Mouse (Mus musculus) kidney, embryonic 14.5 days (tissue): ENCODE measurements around the gene Tcf7. TPM values are rescaled to one million over a fixed set of nuclear protein-coding genes. Genes with fewer than 3 reads are reported as not detected.
A peak's percentile ranks its signal among the peaks of the same experiment; 100 is the strongest.

Experiments used
- ATAC-seq: fragments of 200-750 bp; cut with Nextera tagmentation; 2 replicates; pipeline ENCODE4 v1.8.0; 2017; ENCODE audit warnings: moderate number of reproducible peaks, mild to moderate bottlenecking, moderate TSS enrichment, moderate library complexity; ENCODE audit not compliant: low FRiP score, low TSS enrichment
- H3K27ac ChIP-seq: fragments of 300-500 bp; sonication (generic); 2 replicates; pipeline ENCODE4 v1.5.1; 2014; ENCODE audit warnings: low read depth, mild to moderate bottlenecking, low read length, moderate library complexity, mixed read lengths
- H3K27me3 ChIP-seq: fragments of 300-500 bp; sonication (generic); 2 replicates; pipeline ENCODE4 v1.6.1; 2014; ENCODE audit warnings: mild to moderate bottlenecking, low read length; ENCODE audit not compliant: control insufficient read depth, insufficient read depth
- H3K36me3 ChIP-seq: fragments of 300-500 bp; sonication (generic); 2 replicates; pipeline ENCODE4 v1.6.1; 2014; ENCODE audit warnings: low read length, mixed read lengths; ENCODE audit not compliant: control insufficient read depth, insufficient read depth
- H3K4me1 ChIP-seq: fragments of 300-500 bp; sonication (generic); 2 replicates; pipeline ENCODE4 v1.6.1; 2014; ENCODE audit warnings: low read length, mixed read lengths; ENCODE audit not compliant: control insufficient read depth, insufficient read depth
- H3K4me2 ChIP-seq: fragments of 300-500 bp; sonication (generic); replicated peaks from 2 replicates; pipeline ENCODE4 v1.6.1; 2014; ENCODE audit warnings: low read depth, mild to moderate bottlenecking, low read length
- H3K4me3 ChIP-seq: fragments of 300-500 bp; sonication (generic); 2 replicates; pipeline ENCODE4 v1.5.1; 2014; ENCODE audit warnings: mild to moderate bottlenecking, low read length
- H3K9ac ChIP-seq: fragments of 300-500 bp; sonication (generic); 2 replicates; pipeline ENCODE4 v1.6.1; 2014; ENCODE audit warnings: low read depth, mild to moderate bottlenecking, low read length, moderate library complexity
- H3K9me3 ChIP-seq: fragments of 300-500 bp; sonication (generic); 2 replicates; pipeline ENCODE4 v1.6.1; 2016; ENCODE audit warnings: low read length; ENCODE audit not compliant: control insufficient read depth
- WGBS: fragments of 180-500 bp; shearing (Covaris S2); extraction: QIAGEN DNeasy Blood & Tissue Kit; methylation state at CpG from one replicate; pipeline ENCODE4 v1.1.7; 2014; 5-methylcytosine and 5-hydroxymethylcytosine counted together
- polyA plus RNA-seq: library from polyadenylated mRNA; unstranded; fragments of >200 nt; fragmentation: Nextera tagmentation; extraction: Ambion mirVana; gene quantifications from 2 replicates; pipeline ENCODE4 v1.2.1, GENCODE M21; 2014

The Tcf7 gene
- 18.1 and 27.5 TPM in 2 replicates for polyA plus RNA-seq

- WGBS = under 1% methylated on average over 65 of the region's 97 CpGs
- H3K9ac ChIP-seq = peak within 1 kb of the TSS; percentile 70
- H3K27me3 ChIP-seq = no peaks in the 10 kb centered on the region
- ATAC-seq = peak; percentile 70
- peak within 1 kb of the TSS; percentile 65 for H3K4me3 ChIP-seq
- H3K4me1 ChIP-seq = peaks cover 28% of the 10 kb centered on the region
- peak within 1 kb of the TSS; percentile 38; the same call in 1 of the 2 replicates for H3K27ac ChIP-seq
- no peaks in the 10 kb centered on the region for H3K9me3 ChIP-seq
- 0 out of 2 replicates have a peak, but pooled peaks cover 2% of the 10 kb centered on the region for H3K36me3 ChIP-seq
- peak within 1 kb of the TSS; percentile 95 for H3K4me2 ChIP-seq
Observed at GRCm38 (mm10) chr11:52282774-52283595, at the start of gene Tcf7. Gene Tcf7, minus strand, starts transcription at chr11:52283014.

DNA sequence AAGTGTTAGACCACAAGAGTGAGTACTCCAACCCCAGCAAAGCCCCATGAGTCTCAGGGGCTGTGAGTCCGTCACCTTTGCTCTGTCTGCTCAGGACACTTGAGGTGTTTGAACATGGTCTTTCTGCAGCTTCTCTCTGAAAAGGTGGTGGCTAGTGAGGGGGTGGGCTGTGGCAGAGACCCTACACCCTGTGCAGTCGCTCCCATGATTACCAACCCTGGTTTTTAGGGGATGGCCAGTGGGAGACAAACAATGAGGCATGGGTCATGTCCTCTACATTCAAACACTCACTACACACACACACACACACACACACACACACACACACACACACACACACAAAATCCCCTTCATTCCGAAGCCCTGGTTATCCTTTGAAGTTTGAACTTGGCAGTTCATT is 44.5 kb upstream of the Tcf7 start:
- Histone ChIP-seq H3K27me3 (no peaks in the 10 kb centered on the region), H3K27ac (no peak overlapping the region), H3K9ac (no peak overlapping the region), H3K4me3 (no peak overlapping the region), H3K4me1 (no peaks in the 10 kb centered on the region), H3K9me3 (no peaks in the 10 kb centered on the region), H3K4me2 (no peak overlapping the region), H3K36me3 (no peaks in the 10 kb centered on the region)
- no peak for ATAC-seq
- 55% methylated on average over 3 of the region's 3 CpGs for WGBS

GRCm38 (mm10) chr11:52324442-52325367 is 41.9 kb upstream of the Tcf7 start:
- no peak overlapping the region for H3K4me3 ChIP-seq
- 62% methylated on average over 23 of the region's 23 CpGs for WGBS
- no peaks in the 10 kb centered on the region for H3K4me1 ChIP-seq
- H3K9me3 ChIP-seq = no peaks in the 10 kb centered on the region
- H3K4me2 ChIP-seq = no peak overlapping the region
- no peaks in the 10 kb centered on the region for H3K36me3 ChIP-seq
- H3K27me3 ChIP-seq = no peaks in the 10 kb centered on the region
- no peak overlapping the region for H3K9ac ChIP-seq
- no peak overlapping the region for H3K27ac ChIP-seq
- ATAC-seq = no peak

DNA sequence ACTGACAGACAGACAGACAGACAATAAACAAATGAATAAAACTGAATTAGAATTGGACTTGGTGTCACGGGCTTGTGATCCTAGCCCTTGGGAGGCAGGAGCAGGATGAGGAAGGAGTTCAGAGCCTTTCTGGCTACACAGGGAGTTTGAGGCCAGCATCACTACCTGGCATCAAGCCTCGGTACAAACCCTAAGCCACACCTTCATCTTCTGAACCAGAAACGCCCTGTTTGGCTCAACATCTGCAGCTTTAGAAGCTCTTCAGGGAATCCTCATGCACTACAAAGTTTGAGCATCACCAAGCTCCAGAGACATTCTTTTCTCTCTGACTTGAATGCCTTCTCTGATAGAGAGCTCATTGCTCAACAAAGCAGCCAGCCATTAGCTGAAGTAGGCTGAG is 38.7 kb upstream of the Tcf7 start:
- H3K4me2 ChIP-seq = no peak overlapping the region
- no peaks in the 10 kb centered on the region for H3K36me3 ChIP-seq
- ATAC-seq = no peak
- no peaks in the 10 kb centered on the region for H3K27me3 ChIP-seq
- H3K27ac ChIP-seq = no peak overlapping the region
- no peak overlapping the region for H3K4me3 ChIP-seq
- 72% methylated on average over 3 of the region's 3 CpGs for WGBS
- H3K4me1 ChIP-seq = no peaks in the 10 kb centered on the region
- no peaks in the 10 kb centered on the region for H3K9me3 ChIP-seq
- H3K9ac ChIP-seq = no peak overlapping the region

GRCm38 (mm10) chr11:52320529-52320928 is 37.7 kb upstream of the Tcf7 start:
- Histone ChIP-seq H3K9me3 (no peaks in the 10 kb centered on the region), H3K27me3 (no peaks in the 10 kb centered on the region), H3K36me3 (no peaks in the 10 kb centered on the region), H3K4me3 (no peak overlapping the region), H3K27ac (no peak overlapping the region), H3K4me2 (no peak overlapping the region), H3K4me1 (no peaks in the 10 kb centered on the region), H3K9ac (no peak overlapping the region)
- WGBS = 84% methylated on average over 4 of the region's 4 CpGs
- ATAC-seq = no peak

GRCm38 (mm10) chr11:52319664-52320063 is 36.9 kb upstream of the Tcf7 start:
- Histone ChIP-seq H3K4me3 (no peak overlapping the region), H3K9ac (no peak overlapping the region), H3K36me3 (no peaks in the 10 kb centered on the region), H3K4me2 (no peak overlapping the region), H3K9me3 (no peaks in the 10 kb centered on the region), H3K27ac (no peak overlapping the region), H3K4me1 (no peaks in the 10 kb centered on the region), H3K27me3 (no peaks in the 10 kb centered on the region)
- ATAC-seq = no peak
- 64% methylated on average over 4 of the region's 4 CpGs for WGBS

DNA sequence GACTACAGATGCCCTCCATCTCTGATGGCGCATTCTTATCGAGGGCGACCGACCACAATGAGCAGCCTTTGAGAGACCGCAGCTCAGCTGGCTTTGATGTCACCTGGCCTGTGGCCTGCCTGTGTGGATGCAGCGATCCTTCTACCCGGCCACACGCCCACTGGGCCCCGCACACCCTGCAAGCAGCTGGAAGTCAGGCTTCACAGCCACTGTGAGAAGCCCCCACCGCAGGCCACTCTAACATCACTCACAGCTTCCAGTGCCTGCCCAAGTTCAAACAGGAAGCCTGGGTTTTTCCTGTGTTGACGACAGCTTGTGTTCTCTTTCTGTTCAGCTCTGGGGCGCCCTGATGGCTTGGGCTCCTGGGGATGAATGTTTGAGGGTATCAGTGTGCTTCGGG is 35.6 kb upstream of the Tcf7 start:
- Histone ChIP-seq H3K36me3 (no peaks in the 10 kb centered on the region), H3K27ac (no peak overlapping the region), H3K4me3 (no peak overlapping the region), H3K4me1 (0 out of 2 replicates have a peak, but pooled peaks cover 3% of the 10 kb centered on the region), H3K9me3 (no peaks in the 10 kb centered on the region), H3K27me3 (peaks cover 6% of the 10 kb centered on the region; the same call in 1 of the 2 replicates), H3K9ac (no peak overlapping the region), H3K4me2 (no peak overlapping the region)
- 65% methylated on average over 13 of the region's 13 CpGs for WGBS
- ATAC-seq = no peak

DNA sequence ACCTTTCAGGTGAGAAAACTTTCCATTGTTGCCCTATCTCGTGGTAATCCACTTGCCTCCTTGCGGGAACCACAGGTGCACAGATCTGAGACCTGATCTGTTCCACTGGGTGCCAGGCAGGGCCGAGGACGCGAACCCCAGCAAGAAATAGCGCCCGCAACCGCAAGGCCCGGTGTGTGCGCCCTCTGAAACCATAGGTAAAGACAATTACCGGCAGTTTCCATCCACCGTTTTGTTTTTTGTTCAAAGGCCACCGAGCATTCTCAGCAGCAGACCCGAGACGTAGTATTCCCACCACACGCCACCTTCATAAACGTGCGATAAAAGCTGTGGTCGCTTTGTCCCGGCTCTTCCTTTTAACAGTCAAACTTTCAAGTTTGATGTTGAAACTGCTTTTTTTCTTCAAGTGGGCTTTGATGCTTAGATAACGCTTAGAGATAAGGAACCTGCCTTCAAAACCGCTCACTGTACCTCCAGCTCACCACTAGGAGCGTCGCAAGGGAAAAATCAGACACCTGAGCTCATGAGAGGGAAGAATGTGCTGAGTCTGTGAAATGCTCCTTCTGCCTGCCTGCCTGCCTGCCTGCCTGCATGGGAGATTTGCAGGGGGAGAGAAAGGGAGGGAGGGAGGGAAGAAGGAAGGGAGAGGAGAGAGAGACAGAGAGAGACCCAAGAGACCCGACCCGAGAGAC is 31.4 kb upstream of the Tcf7 start:
- no peak overlapping the region; the same call in 1 of the 2 replicates for H3K4me2 ChIP-seq
- H3K27me3 ChIP-seq = peaks cover 6% of the 10 kb centered on the region; the same call in 1 of the 2 replicates
- no peak for ATAC-seq
- H3K36me3 ChIP-seq = no peaks in the 10 kb centered on the region
- 0 out of 2 replicates have a peak overlapping the region, but pooled peaks have one; percentile 7 for H3K9ac ChIP-seq
- no peak overlapping the region for H3K27ac ChIP-seq
- 12% methylated on average over 26 of the region's 26 CpGs for WGBS
- no peaks in the 10 kb centered on the region for H3K9me3 ChIP-seq
- H3K4me3 ChIP-seq = no peak overlapping the region
- 0 out of 2 replicates have a peak, but pooled peaks cover 7% of the 10 kb centered on the region for H3K4me1 ChIP-seq
